Mouse (Mus musculus) telencephalon, adult 2 months (tissue): ENCODE results near the gene Pdk4.

Source experiments
- DNase-seq: peaks from one replicate; pipeline ENCODE4 v3.0.0-alpha.2; 2011; ENCODE audit warnings: low read depth, low spot score

The Pdk4 gene

DNA sequence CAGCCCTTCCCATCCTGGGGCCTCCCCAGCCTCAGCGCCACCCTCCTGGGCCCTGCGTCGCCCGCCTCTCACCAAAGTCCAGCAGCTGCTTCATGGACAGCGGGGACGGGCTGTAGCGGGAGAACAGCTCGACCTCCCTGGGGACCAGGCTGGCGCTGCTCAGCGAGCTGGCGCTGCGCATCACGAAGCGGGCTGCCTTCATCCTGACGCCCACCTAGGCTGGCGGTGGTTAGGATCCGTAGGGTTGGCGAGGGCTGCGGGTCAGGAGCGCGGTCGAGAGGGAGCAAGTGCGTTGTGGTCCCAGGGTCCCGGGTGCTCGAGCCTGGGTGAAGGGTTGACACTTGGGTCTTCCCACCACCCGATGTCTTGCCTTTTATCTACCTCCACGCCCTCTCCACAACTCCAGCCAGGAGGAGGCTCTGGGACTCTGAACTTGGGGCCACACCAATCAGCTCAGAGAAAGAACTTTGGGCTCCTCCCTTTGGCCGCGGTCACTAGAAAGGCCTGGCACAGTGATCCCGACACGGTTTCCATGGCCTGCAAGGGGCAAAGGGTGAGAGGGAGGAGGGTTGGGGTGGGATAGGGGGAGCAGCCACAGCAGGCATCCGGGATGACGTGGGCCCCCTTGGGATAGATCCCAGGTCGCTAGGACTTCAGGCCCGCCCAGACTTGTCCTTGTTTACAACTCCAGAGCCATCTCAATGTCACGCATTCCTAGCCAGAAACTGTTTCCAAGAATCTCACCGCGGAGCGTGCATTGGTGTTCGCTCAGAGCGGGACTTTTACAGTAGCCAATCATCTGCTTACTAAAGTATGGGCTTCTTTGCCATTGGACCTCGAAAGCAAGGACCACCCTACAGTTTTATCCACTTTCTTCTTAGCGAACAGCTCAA, at the start of gene Pdk4:
Gene Pdk4 (minus strand): TSS at position 349 of the 893 bp plus-strand sequence.
- no peak for DNase-seq

DNA sequence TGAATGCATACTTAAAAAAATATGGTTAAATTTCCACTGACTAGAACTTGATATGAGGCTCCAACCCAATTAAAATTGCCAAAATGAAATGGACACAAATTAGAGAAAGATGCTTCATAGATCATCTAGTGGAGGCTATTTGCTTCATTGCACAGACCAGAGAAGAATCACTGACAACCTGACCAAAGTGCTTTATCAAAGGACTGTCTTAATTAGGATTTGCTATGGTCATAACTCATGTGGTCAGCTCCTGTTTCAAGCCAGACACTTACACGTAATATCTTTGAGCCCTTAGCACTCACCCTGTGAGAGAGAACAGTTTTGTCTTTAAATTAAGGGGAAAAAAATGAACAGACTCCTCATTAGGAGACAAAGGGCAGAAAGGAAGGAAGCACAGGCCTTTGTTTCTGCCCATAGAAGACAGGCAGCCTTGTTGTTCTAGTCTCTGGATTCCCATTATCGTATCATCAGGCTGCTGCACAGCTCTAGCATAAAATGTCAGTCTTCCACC, 41.8 kb upstream of the Pdk4 start:
- DNase-seq, result no peak

DNA sequence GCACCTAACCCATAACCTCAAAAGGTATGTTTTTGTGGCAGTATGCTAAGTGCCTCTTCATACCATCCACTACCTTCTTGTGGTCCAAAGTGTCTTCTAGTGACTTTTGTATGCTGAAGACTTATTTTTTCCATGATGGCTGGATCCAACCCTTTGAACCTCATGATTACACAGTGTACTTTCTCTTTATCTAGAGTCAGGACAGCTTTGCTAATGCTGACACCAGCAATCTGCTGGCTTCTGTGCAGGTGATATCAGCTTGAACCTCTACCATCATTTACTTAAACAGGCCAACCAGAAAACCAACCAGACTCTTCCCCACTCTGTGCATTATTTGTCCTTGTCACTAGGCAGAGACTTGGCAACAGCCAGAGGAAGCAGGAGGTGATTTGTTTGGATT, 39.6 kb upstream of the Pdk4 start:
- DNase-seq, result no peak

DNA sequence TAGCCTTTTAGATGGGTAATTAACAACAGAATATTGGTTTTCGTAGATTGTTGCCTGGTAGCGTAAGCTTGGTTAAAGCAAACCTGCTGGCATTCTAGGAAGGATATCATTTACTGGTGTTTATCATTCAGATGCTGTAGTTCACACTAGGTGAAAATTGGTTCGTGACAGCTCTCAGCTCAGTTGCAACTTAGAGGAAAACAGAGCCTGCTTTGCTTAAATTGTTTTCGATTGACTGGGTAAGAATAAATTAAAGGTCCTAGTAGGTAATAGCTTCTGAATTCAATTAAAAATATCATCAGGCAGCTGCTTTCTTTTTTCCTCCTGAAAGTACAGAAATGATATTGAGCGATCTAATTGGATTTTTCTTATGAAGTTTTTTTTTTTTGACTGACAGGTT, 21.0 kb upstream of the Pdk4 start:
- DNase-seq, result no peak

DNA sequence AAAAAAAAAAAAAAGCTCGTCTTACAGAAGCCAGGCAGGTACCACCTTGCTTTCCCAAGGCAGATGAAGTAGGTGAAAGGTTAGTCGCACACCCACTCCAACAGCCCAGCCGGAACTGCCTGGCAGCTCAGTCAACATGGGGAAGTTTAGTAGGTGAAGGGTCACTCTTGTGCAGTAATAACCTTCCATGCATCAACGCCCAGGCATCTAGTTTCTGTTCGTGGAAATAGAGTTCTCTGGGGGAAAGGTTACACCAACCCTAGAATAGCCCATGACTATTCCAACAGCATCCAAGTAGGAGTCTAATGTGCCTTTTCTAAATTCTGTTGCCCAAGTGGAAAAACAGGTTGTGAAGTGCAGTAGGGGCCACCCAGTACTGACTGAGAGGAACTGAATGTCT, 13.6 kb upstream of the Pdk4 start:
- DNase-seq, result no peak

DNA sequence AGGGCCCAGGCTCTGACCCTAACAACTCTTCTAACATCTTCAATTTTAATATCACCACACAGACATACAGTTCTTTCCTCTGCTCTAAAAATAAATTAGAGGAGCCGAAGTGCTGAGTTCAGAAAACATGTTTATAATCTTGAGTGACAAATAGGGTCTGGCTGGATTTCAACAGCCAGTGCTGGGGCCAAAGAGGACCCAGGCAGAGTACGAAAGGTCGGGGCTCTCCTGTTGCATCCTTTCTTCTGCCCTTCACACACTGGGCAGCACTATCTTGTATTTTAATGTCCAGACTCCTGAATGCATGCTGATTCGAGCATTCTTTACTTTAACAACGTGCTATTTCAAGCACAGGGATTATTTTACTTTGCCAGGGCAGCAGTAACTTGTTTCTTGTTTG, 13.2 kb upstream of the Pdk4 start:
- DNase-seq, result no peak

DNA sequence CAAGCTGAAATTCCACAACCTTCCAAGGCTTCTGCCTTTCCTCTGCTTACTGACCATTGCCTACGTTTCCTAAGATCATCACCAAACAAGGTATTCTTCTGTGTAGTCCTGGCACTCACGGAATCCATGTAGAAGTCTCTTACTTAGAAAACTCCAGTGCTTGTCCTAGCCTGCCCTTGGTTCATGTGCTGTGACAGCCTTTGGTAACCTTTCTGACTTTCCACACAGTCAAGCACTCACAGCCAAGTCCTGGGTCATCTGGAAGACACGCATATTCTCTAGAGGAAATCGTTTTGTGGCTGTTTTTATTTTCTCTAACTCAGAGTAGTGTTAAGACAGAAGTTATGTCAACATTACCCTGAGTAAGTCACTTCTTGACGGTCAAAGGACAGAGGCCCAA, 11.7 kb upstream of the Pdk4 start:
- no peak for DNase-seq

DNA sequence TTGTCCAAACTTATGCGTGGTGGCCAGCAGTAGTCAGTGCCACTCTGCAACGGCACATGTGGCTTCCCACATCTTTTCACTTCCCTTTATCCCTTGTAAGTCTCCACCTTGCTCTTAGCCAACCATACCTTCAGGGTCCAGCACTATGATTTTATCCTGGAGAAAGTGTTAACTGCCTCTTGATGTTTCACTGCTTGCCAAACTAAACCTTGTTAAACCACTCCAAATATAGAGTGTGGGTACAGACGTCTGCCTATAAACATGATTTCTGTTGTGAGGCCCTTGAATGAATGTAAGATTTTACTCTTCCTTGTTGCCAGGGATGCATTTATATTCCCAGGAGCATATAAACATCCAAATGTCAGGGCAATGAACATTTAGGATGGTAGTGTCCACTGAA, 10.2 kb upstream of the Pdk4 start:
- no peak for DNase-seq

DNA sequence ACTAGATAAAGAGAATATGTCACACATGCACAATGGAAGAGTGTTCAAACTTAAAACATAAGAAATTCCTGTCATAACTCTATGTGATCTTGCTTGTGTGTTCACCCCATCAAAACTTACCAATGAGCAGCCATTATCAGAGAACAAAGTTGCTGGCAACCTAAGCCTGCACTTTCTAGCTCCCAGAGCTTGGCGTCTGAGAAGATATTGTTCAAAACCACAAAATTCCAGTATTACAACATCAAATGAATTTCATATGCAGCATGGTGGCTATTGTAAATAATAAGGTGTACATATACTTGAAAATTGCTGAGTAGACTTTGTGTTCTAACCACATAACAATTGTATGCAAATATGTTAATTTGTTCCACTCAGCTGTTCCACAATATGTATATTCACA, 6.7 kb upstream of the Pdk4 start:
- DNase-seq, result no peak

DNA sequence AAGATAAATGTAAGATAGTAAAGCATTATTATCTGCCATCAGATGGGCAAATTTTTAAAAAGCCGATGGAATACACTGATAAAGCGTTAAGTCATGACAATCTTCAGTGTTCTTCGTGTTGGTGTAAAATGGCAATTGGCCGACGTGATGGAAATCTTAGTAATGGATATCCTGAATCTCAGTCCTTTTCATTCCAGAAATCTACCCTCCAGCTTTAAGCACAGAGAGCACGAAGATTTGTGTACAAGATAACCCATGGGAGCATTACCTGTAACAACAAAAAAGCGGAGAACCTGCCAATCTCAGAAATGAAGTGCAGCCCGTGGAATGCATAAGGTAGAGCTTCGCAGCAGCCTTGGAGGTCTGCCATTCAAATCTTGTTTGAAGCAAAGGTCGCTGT, 5.4 kb upstream of the Pdk4 start:
- DNase-seq, result no peak

DNA sequence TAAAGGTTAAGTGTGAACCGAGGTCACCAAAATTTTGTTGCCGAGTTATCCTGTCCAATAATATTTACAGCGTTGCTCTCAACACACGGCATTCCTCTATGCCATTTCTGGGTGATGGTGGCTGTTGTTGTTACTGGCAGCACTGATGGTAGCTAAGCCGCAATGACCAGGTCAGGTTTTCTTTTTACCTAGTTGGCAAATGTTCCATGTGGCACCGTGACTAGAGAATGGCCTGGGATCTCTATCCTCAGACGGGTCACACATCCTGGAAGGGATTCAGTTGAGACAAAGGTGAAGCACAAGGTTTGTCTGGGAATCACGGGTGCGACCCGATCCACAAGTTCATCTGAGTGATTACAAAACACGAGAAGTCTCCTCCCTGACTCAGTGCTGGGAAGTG, 2.6 kb upstream of the Pdk4 start:
- DNase-seq, result no peak

DNA sequence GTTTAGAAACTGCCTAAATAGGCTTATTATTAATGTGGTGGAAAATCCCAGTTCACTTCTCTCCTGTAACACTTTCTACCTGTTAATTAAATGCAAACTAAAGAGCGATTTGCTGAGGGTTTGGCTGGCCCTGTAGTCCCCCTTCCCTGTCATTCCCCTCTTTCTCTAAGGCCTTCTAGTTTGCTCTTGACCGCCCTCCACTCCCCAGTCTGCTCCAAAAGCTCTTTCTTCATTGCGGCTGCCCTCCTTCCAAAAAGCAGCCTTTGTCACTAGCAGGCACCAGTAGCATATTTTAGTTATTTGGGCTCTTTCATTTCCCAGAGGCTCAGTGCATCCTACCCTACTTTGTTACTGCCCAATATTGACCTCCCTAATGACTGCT, 736 bp upstream of the Pdk4 start:
- no peak for DNase-seq

DNA sequence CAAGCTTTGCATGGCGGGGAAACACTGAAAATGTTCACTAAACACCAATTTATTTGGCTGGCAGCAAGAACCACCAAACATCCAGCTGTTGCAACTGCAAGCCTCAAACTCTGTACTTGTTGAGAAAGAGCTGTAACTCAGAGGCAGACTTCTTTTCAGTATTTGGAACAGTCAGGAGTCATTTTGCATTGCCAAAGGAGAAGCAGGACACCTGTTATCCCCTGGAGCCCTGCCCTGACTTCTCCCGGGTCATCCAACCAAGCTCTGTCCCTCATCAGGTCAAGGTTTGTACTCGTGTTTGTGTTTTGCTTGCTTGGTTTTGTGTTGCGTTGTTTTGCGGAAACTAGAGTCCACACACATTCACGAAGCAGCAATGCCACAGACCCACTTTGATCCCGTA, 11.1 kb downstream of the Pdk4 start:
- DNase-seq, result no peak

DNA sequence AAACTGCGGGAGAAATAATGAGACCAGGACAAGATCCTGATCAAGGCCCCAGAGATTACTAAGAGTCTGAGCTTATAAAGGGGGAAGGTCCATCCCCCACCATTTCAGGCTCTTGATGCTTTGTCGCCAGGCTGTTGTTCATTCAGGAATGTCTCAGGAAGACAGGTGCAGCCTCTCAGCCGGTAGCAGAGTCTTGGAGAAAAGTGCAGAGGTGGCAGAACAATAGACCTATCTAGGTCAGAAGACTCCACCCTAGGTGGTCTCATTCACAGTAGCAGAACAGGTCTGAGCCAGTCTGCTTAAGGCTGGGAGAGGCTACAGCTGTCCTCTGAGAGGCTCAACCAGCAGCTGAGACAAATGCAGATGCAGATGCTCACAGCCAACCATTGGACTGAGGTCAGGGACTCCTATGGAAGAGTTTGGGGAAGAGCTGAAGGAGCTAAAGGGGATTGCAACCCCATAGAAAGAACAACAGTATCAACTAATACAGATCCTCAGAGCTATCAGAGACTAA, 13.8 kb downstream of the Pdk4 start:
- DNase-seq, result no peak

DNA sequence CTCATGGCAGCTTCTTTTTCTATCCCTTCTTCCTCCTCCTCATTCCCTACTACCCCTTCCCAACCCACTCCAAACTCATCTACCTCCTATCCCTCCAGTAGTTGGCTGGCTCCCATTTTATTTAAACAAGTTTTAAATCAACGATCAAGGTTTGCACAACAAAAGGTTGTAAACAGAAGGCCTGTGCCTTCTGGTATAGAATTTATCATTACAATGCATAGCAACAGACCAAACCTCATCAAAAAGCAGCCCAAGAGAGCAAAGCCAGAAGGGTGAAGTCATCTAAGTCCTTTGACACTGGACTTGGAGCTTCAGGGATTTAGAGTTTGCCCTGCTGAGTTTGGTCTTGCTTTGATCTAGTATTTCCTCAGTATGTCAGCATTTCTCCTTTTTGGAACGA, 15.0 kb downstream of the Pdk4 start:
- DNase-seq, result no peak

DNA sequence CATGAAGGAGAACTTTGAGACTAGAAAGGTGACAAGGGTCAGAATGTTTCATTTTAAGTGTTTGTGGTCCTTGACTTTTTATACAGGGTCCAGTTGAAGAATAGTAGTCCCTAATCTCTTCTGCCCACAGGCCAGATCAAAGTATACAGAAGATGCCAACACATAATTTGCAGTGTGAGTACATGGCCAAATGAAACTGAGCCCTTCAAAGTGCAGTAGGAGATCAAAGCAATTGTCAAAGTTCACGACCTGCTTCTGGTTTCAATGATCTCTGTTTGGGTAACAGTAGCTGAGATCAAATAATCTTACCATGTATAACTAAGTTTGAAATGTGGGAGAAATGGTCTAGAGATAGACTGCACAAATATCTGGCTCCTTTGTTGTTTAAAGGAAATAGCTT, 22.1 kb downstream of the Pdk4 start:
- DNase-seq, result no peak

DNA sequence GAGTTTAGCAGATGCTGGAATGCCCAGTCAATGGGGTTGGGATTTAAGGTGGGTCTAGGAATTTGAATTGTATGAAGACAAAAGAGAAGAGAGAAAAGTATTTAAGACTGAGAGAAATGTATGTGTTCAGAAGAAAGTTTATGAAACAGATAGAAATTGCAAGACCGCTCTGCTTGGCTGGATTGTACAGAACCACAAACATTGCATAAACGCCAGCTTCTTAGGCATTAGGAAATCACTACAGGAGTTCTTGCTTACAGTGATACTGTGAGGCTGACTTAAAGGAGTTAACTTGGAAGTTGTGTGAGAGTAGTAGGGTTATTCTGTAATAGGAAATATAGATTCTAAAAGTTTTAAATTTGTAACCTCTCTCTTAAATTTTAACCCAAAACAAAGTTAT, 23.4 kb downstream of the Pdk4 start:
- DNase-seq, result no peak

DNA sequence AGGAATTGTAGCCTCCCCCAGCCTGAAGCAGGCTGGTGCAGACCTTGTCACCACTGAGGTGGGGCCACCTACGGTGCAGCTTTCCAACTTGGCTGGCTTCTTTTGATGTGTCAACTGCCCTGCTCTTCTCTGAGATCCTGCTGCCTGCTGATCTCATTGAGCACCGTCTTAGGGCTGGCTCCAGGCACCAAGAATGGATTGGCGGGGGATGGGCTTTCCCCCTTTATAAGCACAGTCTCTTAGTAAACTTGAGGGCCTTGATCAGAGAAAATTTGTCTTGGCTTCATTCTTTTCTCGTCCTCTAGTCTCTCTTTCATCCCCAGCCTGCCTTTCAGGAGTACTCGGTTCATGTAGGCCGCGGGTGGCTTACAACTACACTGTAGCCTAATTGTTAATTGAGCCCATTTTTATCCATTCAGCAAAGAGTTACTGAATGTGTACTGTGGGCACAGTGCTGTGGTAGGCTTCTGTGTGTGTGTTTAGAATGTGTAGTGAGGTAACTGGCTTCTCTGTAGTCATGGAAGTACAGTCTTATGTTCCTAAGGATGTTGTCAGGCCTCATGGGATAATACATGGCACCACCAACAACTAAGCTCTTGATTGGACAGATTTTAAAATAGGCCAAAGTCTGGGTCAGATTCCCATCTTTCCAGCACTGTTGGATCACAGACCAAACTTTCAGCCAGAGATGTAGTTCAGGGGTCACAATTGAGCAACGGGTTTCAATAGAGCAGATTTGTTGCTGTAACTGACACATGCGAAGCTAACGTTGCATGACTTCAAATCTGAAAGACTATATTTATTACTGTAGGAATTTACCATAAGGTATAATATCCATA, 25.4 kb downstream of the Pdk4 start:
- no peak for DNase-seq

DNA sequence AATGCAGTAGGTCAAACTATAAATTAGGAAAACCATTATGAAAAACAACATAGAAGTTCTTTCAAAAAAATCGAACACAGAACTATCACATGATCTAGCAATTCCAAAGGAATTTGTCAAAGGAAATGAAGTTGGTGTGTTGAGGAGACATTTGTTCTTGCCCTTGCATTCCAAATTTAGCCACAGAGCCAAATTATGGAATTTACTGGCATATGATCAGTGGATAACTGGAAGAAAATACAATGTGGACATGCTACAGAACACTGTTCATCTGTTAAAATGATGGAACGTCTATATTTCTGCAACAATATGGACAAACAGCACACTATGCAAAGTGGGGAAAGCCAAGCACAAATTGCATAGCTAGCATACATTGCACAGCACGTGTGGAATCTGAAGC, 40.3 kb downstream of the Pdk4 start:
- no peak for DNase-seq

DNA sequence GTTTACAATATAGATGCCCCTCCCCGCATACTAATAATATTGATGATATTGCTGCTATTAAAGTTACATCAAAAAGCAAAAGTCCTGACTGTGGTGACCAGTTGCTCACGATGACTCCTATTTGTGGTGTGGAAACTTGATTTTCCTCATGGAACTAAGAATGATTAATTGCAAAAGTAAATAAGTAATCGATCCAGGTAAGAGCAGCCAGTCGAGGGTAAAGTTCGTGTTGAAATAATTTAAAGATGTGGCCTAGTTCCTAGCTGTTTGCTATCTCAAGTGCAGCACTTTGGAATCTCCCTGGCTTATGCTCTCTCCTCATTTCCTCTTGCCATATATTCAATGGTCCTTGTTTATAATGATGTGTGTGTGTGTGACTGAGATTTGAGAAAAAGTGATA, 46.2 kb downstream of the Pdk4 start:
- no peak for DNase-seq

DNA sequence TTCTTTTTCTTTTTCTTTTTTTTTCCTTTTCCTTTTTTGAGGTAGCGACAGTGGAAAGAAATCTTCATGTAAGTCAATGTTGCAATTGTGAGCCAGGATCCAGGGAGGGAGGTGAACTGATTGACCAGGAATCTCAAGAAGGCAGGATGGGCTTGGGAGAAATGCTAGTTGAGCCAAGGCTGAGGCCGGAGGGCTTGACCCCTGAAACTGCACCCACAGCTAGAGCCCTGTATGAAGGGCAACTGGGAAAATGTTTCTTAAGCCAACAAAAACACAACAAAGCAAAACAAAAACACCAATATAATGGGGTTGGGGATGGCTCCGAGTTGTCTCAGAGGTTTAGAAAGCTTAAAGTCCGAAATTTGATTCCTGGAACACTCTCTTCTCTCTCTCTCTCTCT, 47.7 kb downstream of the Pdk4 start:
- DNase-seq, result no peak

DNA sequence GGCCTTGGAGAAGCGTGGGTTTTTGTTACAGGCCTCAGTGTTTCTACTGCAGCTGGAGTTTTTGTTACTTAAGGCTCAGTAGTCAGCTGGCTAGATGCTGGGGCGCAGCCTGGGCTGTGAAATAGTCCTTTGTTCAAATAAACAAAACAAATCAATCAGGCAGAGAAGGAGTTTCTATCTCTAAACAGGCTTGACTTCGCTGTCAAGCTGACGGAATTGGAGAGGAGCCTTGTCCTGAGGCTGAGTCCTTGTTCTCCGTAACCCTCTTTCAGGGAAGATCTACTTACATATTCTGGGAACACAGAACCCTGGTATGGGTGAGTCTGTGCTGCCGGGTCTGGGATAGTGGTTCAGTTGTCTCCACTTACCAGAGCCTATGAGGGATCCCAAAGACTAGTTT, 48.6 kb downstream of the Pdk4 start:
- DNase-seq, result peak; percentile 50

DNA sequence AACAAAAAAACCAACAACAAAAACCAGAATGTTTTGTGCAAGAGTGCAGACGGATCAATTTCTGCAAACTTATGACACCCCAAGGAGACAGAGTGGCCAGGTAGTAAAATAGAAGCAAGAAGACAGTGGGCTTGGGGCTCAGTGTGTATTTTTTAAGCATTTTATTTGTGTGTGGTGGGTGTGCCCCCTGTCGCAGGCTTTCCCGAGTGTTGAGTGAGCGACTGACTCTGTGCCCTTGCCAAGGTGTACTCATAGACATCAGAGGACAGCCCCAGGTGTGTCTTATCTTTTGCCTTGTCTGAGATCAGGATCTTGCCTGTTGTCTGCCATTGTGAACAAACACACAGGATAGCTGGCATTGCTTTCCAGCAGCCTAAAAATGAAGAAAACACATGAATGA, 49.1 kb downstream of the Pdk4 start:
- no peak for DNase-seq
